Mouse (Mus musculus): ENCODE results near the gene Tfam.

Tfam gene

GRCm38 (mm10) chr10:71223101-71223500 lies 15.0 kb downstream of the Tfam start:
- DNase-seq (ENCODE audit: low spot score): no peak

DNA sequence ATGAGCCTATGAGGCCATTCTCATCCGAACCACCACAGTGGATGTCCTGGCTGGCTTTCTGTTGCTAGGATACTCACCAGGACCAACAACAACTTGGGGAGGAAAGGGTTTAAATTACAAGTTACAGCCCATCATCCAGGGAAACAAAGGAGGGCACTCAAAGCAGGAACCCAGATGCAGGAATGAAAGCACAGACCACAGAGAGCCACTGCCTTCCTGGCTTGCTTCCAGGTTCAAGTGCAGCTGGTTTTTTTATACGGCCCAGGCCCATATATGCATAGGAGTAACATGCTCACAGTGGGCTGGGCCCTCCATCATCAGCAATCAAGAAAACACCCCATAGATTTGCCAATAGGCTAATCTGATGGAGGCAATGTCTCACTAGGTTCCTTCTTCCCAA lies 15.4 kb downstream of the Tfam start:
- DNase-seq (ENCODE audit: low spot score): no peak

- peak; percentile 93 for DNase-seq (ENCODE audit: low spot score)
Observed at GRCm38 (mm10) chr10:71218228-71218892, 19.7 kb downstream of the Tfam start.

GRCm38 (mm10) chr10:71215996-71216395 lies 22.1 kb downstream of the Tfam start:
- no peak for DNase-seq (ENCODE audit: low spot score)

- DNase-seq (ENCODE audit: low spot score): no peak
Observed at GRCm38 (mm10) chr10:71201512-71201911, 36.6 kb downstream of the Tfam start.

GRCm38 (mm10) chr10:71200964-71201363 lies 37.1 kb downstream of the Tfam start:
- no peak for DNase-seq (ENCODE audit: low spot score)

DNA sequence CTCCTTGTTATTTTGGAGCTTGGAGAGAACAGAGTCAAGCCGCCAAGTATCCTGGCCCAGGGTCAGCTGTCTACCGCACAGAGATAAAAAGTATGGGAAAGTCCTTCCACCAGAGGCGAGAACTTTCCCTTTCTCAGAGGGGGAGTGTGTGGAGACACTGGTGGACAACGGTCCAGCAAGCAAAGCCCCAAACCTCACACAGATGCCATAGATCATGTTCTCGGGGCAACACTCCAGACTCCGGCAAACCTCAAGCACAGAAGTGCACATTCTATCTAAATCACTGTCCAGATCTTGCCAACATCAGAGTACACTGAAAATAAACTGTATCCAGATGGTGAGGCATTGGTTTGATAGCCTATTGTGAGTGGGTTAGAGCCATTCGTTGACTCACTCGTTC lies 39.4 kb downstream of the Tfam start:
- DNase-seq (ENCODE audit: low spot score): no peak

GRCm38 (mm10) chr10:71197036-71197785 lies 40.9 kb downstream of the Tfam start:
- no peak for DNase-seq (ENCODE audit: low spot score)

DNA sequence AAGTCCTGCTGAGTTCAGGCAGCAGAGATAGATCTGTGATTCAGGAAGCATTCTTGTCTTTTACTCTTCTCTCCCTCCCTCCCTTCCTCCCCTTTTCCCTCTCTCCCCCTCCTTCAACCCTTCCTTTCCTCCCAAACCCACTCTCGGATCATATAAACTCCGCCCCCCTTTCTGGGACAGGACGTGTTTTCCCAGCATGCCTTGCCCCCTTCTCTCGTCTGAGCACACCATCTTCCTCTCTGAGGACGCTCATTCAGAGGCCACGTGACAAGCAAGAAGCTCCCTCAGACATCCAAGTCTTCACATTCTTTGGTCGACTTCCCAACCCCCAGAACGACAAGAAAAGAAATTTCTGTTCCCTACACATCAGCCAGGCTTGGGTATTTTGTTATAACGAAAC lies 42.6 kb downstream of the Tfam start:
- DNase-seq (ENCODE audit: low spot score): no peak

- no peak for DNase-seq (ENCODE audit: low spot score)
Observed at GRCm38 (mm10) chr10:71194713-71195112, 43.4 kb downstream of the Tfam start.

GRCm38 (mm10) chr10:71193319-71193718 lies 44.8 kb downstream of the Tfam start:
- DNase-seq (ENCODE audit: low spot score): no peak

- no peak for DNase-seq (ENCODE audit: low spot score)
Observed at GRCm38 (mm10) chr10:71192886-71193285, 45.2 kb downstream of the Tfam start.

- no peak for DNase-seq (ENCODE audit: low spot score)
Observed at GRCm38 (mm10) chr10:71188681-71189080, 49.4 kb downstream of the Tfam start.

DNA sequence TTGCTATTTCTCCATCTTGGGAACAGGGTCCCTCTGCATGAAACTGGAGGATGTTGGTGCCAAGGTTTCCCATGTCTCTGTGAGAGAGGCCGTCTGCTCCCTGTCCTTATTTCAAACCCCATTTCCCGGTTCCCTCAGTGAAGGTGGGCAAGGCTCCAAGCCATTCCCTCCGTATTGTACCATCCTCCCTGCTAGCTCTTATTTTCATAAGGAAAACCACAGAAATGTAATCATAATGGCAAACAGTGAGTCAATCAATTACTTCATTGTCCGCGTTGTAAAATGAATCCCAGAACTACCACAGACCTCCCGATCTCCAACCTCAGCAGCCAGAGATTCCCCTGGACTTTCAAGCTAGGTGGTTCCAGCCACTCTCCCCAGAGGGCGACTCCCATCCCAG lies 53.0 kb downstream of the Tfam start:
- DNase-seq (ENCODE audit: low spot score): no peak

GRCm38 (mm10) chr10:71183339-71184031 lies 54.6 kb downstream of the Tfam start:
- DNase-seq (ENCODE audit: low spot score): no peak

GRCm38 (mm10) chr10:71181931-71182330 lies 56.1 kb downstream of the Tfam start:
- no peak for DNase-seq (ENCODE audit: low spot score)

- DNase-seq (ENCODE audit: low spot score): no peak
Observed at GRCm38 (mm10) chr10:71181091-71181490, 57.0 kb downstream of the Tfam start.

- no peak for DNase-seq (ENCODE audit: low spot score)
Observed at GRCm38 (mm10) chr10:71180057-71180456, 58.0 kb downstream of the Tfam start.

GRCm38 (mm10) chr10:71177201-71177600 lies 60.9 kb downstream of the Tfam start:
- DNase-seq (ENCODE audit: low spot score): no peak

- no peak for DNase-seq (ENCODE audit: low spot score)
Observed at GRCm38 (mm10) chr10:71176341-71176740, 61.7 kb downstream of the Tfam start.
